Mouse (Mus musculus) embryonic fibroblast, embryonic 13.5 days (primary cell): Measurements from ENCODE around the gene Adat3.
"Not testable (repeated sequence)": the region's sequence is repeated elsewhere in the genome, so short reads cannot be mapped to it uniquely, and the experiment has no call there.

Experiments
- CTCF ChIP-seq: IDR thresholded peaks from 2 replicates; pipeline ENCODE4 v1.5.1; 2011; ENCODE audit warnings: mild to moderate bottlenecking, control low read depth, low read length, moderate library complexity, borderline replicate concordance; ENCODE audit not compliant: insufficient read depth
- POLR2A ChIP-seq: IDR thresholded peaks from 2 replicates; pipeline ENCODE4 v1.6.1; 2011; ENCODE audit warnings: low read depth, mild to moderate bottlenecking, control low read depth, low read length, moderate library complexity

DNA sequence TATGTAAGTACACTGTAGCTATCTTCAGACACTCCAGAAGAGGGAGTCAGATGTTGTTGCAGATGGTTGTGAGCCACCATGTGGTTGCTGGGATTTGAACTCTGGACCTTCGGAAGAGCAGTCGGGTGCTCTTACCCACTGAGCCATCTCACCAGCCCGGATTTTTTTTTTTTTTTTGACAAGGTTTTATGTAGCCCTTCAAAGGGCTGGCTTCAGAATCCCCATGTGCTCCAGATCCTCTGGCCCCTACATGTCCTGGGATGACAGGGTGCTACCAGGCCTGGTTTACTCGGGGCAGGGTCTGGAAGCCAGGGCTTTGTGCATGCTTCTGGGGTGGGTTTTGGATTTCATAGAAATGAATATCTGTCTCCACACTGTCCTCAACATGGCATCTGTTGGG lies 3.0 kb downstream of the Adat3 start, which contains the start of gene Gm49322:
- TF ChIP-seq CTCF, POLR2A: not testable (repeated sequence)
